Mouse (Mus musculus): ENCODE measurements around the gene Nckap5. TPM values are rescaled to one million over a fixed set of nuclear protein-coding genes. Genes with fewer than 3 reads are reported as not detected.
A peak's percentile ranks its signal among the peaks of the same experiment; 100 is the strongest.

Gene Nckap5
- total and polyA plus RNA-seq, 2 experiments, result 0.37 to 0.70 TPM

- no peaks in the 10 kb centered on the region for H3K36me3 ChIP-seq (ENCODE audit: control insufficient read depth, insufficient read depth, low read length)
- H3K27ac ChIP-seq (replicated peaks; ENCODE audit: insufficient read depth, low read depth, low read length), result no peak overlapping the region; the same call in 1 of the 2 replicates
- H3K4me1 ChIP-seq (ENCODE audit: control insufficient read depth, insufficient read depth, low read length), result no peaks in the 10 kb centered on the region
- peak; percentile 11 for DNase-seq (ENCODE audit: extremely low read depth, low read depth, low spot score)
- WGBS, result 81% methylated on average over 6 of the region's 6 CpGs
- H3K27me3 ChIP-seq (ENCODE audit: control insufficient read depth, insufficient read depth, low read length), result no peaks in the 10 kb centered on the region
- H3K4me3 ChIP-seq (ENCODE audit: insufficient read depth, low read depth, low read length), result no peak overlapping the region
- H3K9ac ChIP-seq (ENCODE audit: low read depth, low read length), result no peak overlapping the region
- no peak for TF ChIP-seq CTCF (IDR thresholded peaks at IDR 0.05; ENCODE audit: low read depth, low read length)
- TF ChIP-seq POLR2A (IDR thresholded peaks at IDR 0.05; ENCODE audit: extremely low read depth, insufficient read depth, low read length), result no peak
- H3K79me2 ChIP-seq (ENCODE audit: control insufficient read depth, insufficient read depth, low read length), result no peaks in the 10 kb centered on the region
Observed at GRCm38 (mm10) chr1:126484664-126485087, 345.9 kb downstream of the Nckap5 start.

GRCm38 (mm10) chr1:126483665-126484064 is 346.9 kb downstream of the Nckap5 start:
- Histone ChIP-seq H3K36me3 (ENCODE audit: control insufficient read depth, insufficient read depth, low read length) (no peaks in the 10 kb centered on the region), H3K27ac (replicated peaks; ENCODE audit: insufficient read depth, low read depth, low read length) (no peak overlapping the region), H3K27me3 (ENCODE audit: control insufficient read depth, insufficient read depth, low read length) (no peaks in the 10 kb centered on the region), H3K4me1 (ENCODE audit: control insufficient read depth, insufficient read depth, low read length) (no peaks in the 10 kb centered on the region), H3K4me3 (ENCODE audit: insufficient read depth, low read depth, low read length) (no peak overlapping the region), H3K79me2 (ENCODE audit: control insufficient read depth, insufficient read depth, low read length) (no peaks in the 10 kb centered on the region), H3K9ac (ENCODE audit: low read depth, low read length) (no peak overlapping the region)
- 92% methylated on average over 3 of the region's 3 CpGs for WGBS
- DNase-seq (ENCODE audit: extremely low read depth, low read depth, low spot score), result no peak
- no peak for TF ChIP-seq POLR2A (IDR thresholded peaks at IDR 0.05; ENCODE audit: extremely low read depth, insufficient read depth, low read length)
- no peak for TF ChIP-seq CTCF (IDR thresholded peaks at IDR 0.05; ENCODE audit: low read depth, low read length)

- Histone ChIP-seq H3K27me3 (ENCODE audit: control insufficient read depth, insufficient read depth, low read length) (no peaks in the 10 kb centered on the region), H3K27ac (replicated peaks; ENCODE audit: insufficient read depth, low read depth, low read length) (no peak overlapping the region), H3K79me2 (ENCODE audit: control insufficient read depth, insufficient read depth, low read length) (no peaks in the 10 kb centered on the region), H3K36me3 (ENCODE audit: control insufficient read depth, insufficient read depth, low read length) (no peaks in the 10 kb centered on the region), H3K9ac (ENCODE audit: low read depth, low read length) (no peak overlapping the region), H3K4me1 (ENCODE audit: control insufficient read depth, insufficient read depth, low read length) (no peaks in the 10 kb centered on the region), H3K4me3 (ENCODE audit: insufficient read depth, low read depth, low read length) (no peak overlapping the region)
- peak; percentile 22 for DNase-seq (ENCODE audit: extremely low read depth, low read depth, low spot score)
- TF ChIP-seq POLR2A (IDR thresholded peaks at IDR 0.05; ENCODE audit: extremely low read depth, insufficient read depth, low read length), result no peak
- TF ChIP-seq CTCF (IDR thresholded peaks at IDR 0.05; ENCODE audit: low read depth, low read length), result no peak
- 77% methylated on average over 7 of the region's 7 CpGs for WGBS
Observed at GRCm38 (mm10) chr1:126481459-126482228, 349.0 kb downstream of the Nckap5 start.

- Histone ChIP-seq H3K27me3 (ENCODE audit: control insufficient read depth, insufficient read depth, low read length) (no peaks in the 10 kb centered on the region), H3K9ac (ENCODE audit: low read depth, low read length) (no peak overlapping the region), H3K27ac (replicated peaks; ENCODE audit: insufficient read depth, low read depth, low read length) (no peak overlapping the region), H3K4me3 (ENCODE audit: insufficient read depth, low read depth, low read length) (no peak overlapping the region), H3K79me2 (ENCODE audit: control insufficient read depth, insufficient read depth, low read length) (no peaks in the 10 kb centered on the region), H3K36me3 (ENCODE audit: control insufficient read depth, insufficient read depth, low read length) (no peaks in the 10 kb centered on the region), H3K4me1 (ENCODE audit: control insufficient read depth, insufficient read depth, low read length) (no peaks in the 10 kb centered on the region)
- DNase-seq (ENCODE audit: extremely low read depth, low read depth, low spot score), result peak; percentile 12
- TF ChIP-seq CTCF (IDR thresholded peaks at IDR 0.05; ENCODE audit: low read depth, low read length) (no peak), POLR2A (IDR thresholded peaks at IDR 0.05; ENCODE audit: extremely low read depth, insufficient read depth, low read length) (no peak)
- 74% methylated on average over 5 of the region's 5 CpGs for WGBS
Observed at GRCm38 (mm10) chr1:126473044-126473443, 357.6 kb downstream of the Nckap5 start.

GRCm38 (mm10) chr1:126471419-126471818 is 359.2 kb downstream of the Nckap5 start:
- no peak for DNase-seq (ENCODE audit: extremely low read depth, low read depth, low spot score)
- no peak overlapping the region for H3K9ac ChIP-seq (ENCODE audit: low read depth, low read length)
- H3K27me3 ChIP-seq (ENCODE audit: control insufficient read depth, insufficient read depth, low read length), result no peaks in the 10 kb centered on the region
- no peak overlapping the region for H3K27ac ChIP-seq (replicated peaks; ENCODE audit: insufficient read depth, low read depth, low read length)
- H3K4me3 ChIP-seq (ENCODE audit: insufficient read depth, low read depth, low read length), result no peak overlapping the region
- no peaks in the 10 kb centered on the region for H3K79me2 ChIP-seq (ENCODE audit: control insufficient read depth, insufficient read depth, low read length)
- H3K4me1 ChIP-seq (ENCODE audit: control insufficient read depth, insufficient read depth, low read length), result no peaks in the 10 kb centered on the region
- WGBS, result 75% methylated on average over 2 of the region's 2 CpGs
- TF ChIP-seq POLR2A (IDR thresholded peaks at IDR 0.05; ENCODE audit: extremely low read depth, insufficient read depth, low read length), result no peak
- TF ChIP-seq CTCF (IDR thresholded peaks at IDR 0.05; ENCODE audit: low read depth, low read length), result no peak
- H3K36me3 ChIP-seq (ENCODE audit: control insufficient read depth, insufficient read depth, low read length), result no peaks in the 10 kb centered on the region

- WGBS, result 63% methylated on average over 2 of the region's 2 CpGs
- peak; percentile 13 for DNase-seq (ENCODE audit: extremely low read depth, low read depth, low spot score)
Observed at GRCm38 (mm10) chr1:126470883-126471282, 359.7 kb downstream of the Nckap5 start.

More at GRCm38 (mm10) chr1:126470883-126471282, 359.7 kb downstream of the Nckap5 start:
- no peak overlapping the region for H3K9ac ChIP-seq (ENCODE audit: low read depth, low read length)
- no peaks in the 10 kb centered on the region for H3K27me3 ChIP-seq (ENCODE audit: control insufficient read depth, insufficient read depth, low read length)
- H3K27ac ChIP-seq (replicated peaks; ENCODE audit: insufficient read depth, low read depth, low read length), result no peak overlapping the region
- H3K36me3 ChIP-seq (ENCODE audit: control insufficient read depth, insufficient read depth, low read length), result no peaks in the 10 kb centered on the region
- no peaks in the 10 kb centered on the region for H3K4me1 ChIP-seq (ENCODE audit: control insufficient read depth, insufficient read depth, low read length)
- TF ChIP-seq POLR2A (IDR thresholded peaks at IDR 0.05; ENCODE audit: extremely low read depth, insufficient read depth, low read length), result no peak
- no peak for TF ChIP-seq CTCF (IDR thresholded peaks at IDR 0.05; ENCODE audit: low read depth, low read length)
- H3K79me2 ChIP-seq (ENCODE audit: control insufficient read depth, insufficient read depth, low read length), result no peaks in the 10 kb centered on the region
- no peak overlapping the region for H3K4me3 ChIP-seq (ENCODE audit: insufficient read depth, low read depth, low read length)

All from liver, adult 2 months (tissue).